Mouse (Mus musculus) thymus, postnatal 4 days (tissue): ENCODE data around the gene Hapln3.

Experiments
- DNase-seq: peaks from one replicate; pipeline ENCODE4 v3.0.0; 2021

Gene Hapln3

GRCm38 (mm10) chr7:79068231-79068630 lies 62.6 kb downstream of the Hapln3 start:
- DNase-seq, result no peak

GRCm38 (mm10) chr7:79067466-79067865 lies 63.4 kb downstream of the Hapln3 start:
- no peak for DNase-seq
